Mouse (Mus musculus) embryonic facial prominence, embryonic 15.5 days (tissue): Measurements from ENCODE around the gene Slc26a9. TPM values are rescaled to one million over a fixed set of nuclear protein-coding genes. Genes with fewer than 3 reads are reported as not detected.

ENCODE experiments used
- ATAC-seq: fragments of 200-750 bp; cut with Nextera tagmentation; 2 replicates; pipeline ENCODE4 v1.8.0; 2017; ENCODE audit warnings: low read depth, moderate TSS enrichment; ENCODE audit not compliant: insufficient number of reproducible peaks, low FRiP score, low TSS enrichment
- H3K27ac ChIP-seq: fragments of 300-500 bp; sonication (generic); replicated peaks from 2 replicates; pipeline ENCODE4 v1.5.1; 2015; ENCODE audit warnings: mild to moderate bottlenecking, inconsistent platforms
- H3K27me3 ChIP-seq: fragments of 300-500 bp; sonication (generic); 2 replicates; pipeline ENCODE4 v1.6.1; 2015; ENCODE audit warnings: inconsistent platforms
- H3K36me3 ChIP-seq: fragments of 300-500 bp; sonication (generic); 2 replicates; pipeline ENCODE4 v1.6.1; 2015; ENCODE audit warnings: mild to moderate bottlenecking, inconsistent platforms
- H3K4me1 ChIP-seq: fragments of 300-500 bp; sonication (generic); 2 replicates; pipeline ENCODE4 v1.6.1; 2015; ENCODE audit warnings: inconsistent platforms
- H3K4me2 ChIP-seq: fragments of 300-500 bp; sonication (generic); replicated peaks from 2 replicates; pipeline ENCODE4 v1.6.1; 2015; ENCODE audit warnings: mild to moderate bottlenecking, inconsistent platforms
- H3K4me3 ChIP-seq: fragments of 300-500 bp; sonication (generic); replicated peaks from 2 replicates; pipeline ENCODE4 v1.5.1; 2015; ENCODE audit warnings: mild to moderate bottlenecking, inconsistent platforms
- H3K9ac ChIP-seq: fragments of 300-500 bp; sonication (generic); 2 replicates; pipeline ENCODE4 v1.6.1; 2015; ENCODE audit warnings: inconsistent platforms
- H3K9me3 ChIP-seq: fragments of 300-500 bp; sonication (generic); replicated peaks from 2 replicates; pipeline ENCODE4 v1.6.1; 2016; ENCODE audit warnings: inconsistent platforms
- WGBS: fragments of 180-500 bp; shearing (Covaris S2); methylation state at CpG from one replicate; pipeline ENCODE4 v1.1.7; 2015; 5-methylcytosine and 5-hydroxymethylcytosine counted together
- polyA plus RNA-seq: library from polyadenylated mRNA; unstranded; fragments of >200 nt; fragmentation: Nextera tagmentation; extraction: Ambion mirVana; gene quantifications from 2 replicates; pipeline ENCODE4 v1.2.1, GENCODE M21; 2015

The Slc26a9 gene
- 0.28 and 0.72 TPM in 2 replicates for polyA plus RNA-seq

- 39% methylated on average over 10 of the region's 10 CpGs for WGBS
- H3K4me3 ChIP-seq: no peak within 1 kb of the TSS
Observed at GRCm38 (mm10) chr1:131743868-131744464, at the start of gene Slc26a9. Gene Slc26a9 (plus strand): TSS chr1:131744022.

DNA sequence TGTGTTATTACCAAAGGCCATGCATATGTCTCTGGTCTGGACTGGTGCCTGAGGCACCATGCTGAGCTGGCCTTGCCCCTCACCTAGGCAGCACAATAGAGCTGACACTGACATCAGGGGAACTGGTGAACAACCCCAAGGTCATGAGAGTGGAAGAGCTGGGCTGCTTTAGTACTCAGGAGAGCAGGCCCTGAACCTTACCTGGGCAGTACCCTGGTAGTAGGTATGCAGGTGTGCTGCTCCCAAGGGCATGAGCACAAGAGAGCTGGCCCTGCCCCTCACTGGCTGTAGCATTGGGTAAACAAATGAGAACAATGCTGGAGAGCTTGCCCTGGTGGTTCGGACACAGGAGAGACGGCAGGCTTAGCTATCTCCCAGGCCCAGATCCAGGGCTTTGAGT lies 48.5 kb upstream of the Slc26a9 start:
- no peak for ATAC-seq
- H3K9ac ChIP-seq: no peak overlapping the region
- H3K27ac ChIP-seq: no peak overlapping the region
- H3K36me3 ChIP-seq: no peaks in the 10 kb centered on the region
- H3K9me3 ChIP-seq: no peaks in the 10 kb centered on the region
- WGBS: 69% methylated on average over 2 of the region's 2 CpGs
- H3K27me3 ChIP-seq: no peaks in the 10 kb centered on the region
- H3K4me1 ChIP-seq: peaks cover 13% of the 10 kb centered on the region
- no peak overlapping the region for H3K4me2 ChIP-seq
- H3K4me3 ChIP-seq: no peak overlapping the region

More at GRCm38 (mm10) chr1:131743868-131744464, at the start of gene Slc26a9:
- Histone ChIP-seq H3K4me1 (0 out of 2 replicates have a peak, but pooled peaks cover 10% of the 10 kb centered on the region), H3K36me3 (no peaks in the 10 kb centered on the region), H3K27me3 (no peaks in the 10 kb centered on the region), H3K9me3 (no peaks in the 10 kb centered on the region), H3K9ac (no peak within 1 kb of the TSS), H3K27ac (no peak within 1 kb of the TSS), H3K4me2 (no peak within 1 kb of the TSS)
- ATAC-seq: no peak

- WGBS: 28% methylated on average over 4 of the region's 4 CpGs
Observed at GRCm38 (mm10) chr1:131696325-131696724, 47.5 kb upstream of the Slc26a9 start.

DNA sequence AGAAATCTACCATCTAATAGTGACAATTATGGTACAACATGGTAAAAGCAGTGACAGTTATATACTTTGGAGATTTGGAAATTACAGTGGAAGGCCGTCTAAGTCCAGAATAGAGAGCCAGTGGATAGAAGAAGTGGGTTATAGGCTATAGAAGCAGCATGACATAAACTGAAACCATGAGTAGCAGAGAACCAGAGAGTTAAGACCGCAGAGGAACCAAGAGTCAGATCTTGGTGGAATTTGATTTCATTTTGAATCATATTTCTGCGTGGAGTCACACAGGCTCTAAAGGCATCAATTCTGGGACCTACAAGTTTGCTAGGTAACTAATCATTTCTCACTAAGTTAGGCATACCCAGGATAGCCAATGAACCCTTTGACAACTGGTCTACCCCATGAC lies 45.1 kb upstream of the Slc26a9 start:
- 86% methylated on average over 3 of the region's 3 CpGs for WGBS
- no peak overlapping the region for H3K4me2 ChIP-seq
- H3K27ac ChIP-seq: no peak overlapping the region
- H3K9ac ChIP-seq: no peak overlapping the region
- no peaks in the 10 kb centered on the region for H3K4me1 ChIP-seq
- H3K4me3 ChIP-seq: no peak overlapping the region
- H3K9me3 ChIP-seq: no peaks in the 10 kb centered on the region
- no peaks in the 10 kb centered on the region for H3K36me3 ChIP-seq
- ATAC-seq: no peak
- H3K27me3 ChIP-seq: no peaks in the 10 kb centered on the region

More at GRCm38 (mm10) chr1:131696325-131696724, 47.5 kb upstream of the Slc26a9 start:
- no peak overlapping the region for H3K4me2 ChIP-seq
- H3K27ac ChIP-seq: no peak overlapping the region
- peaks cover 3% of the 10 kb centered on the region for H3K4me1 ChIP-seq
- H3K4me3 ChIP-seq: no peak overlapping the region
- H3K27me3 ChIP-seq: no peaks in the 10 kb centered on the region
- no peaks in the 10 kb centered on the region for H3K36me3 ChIP-seq
- no peak for ATAC-seq
- H3K9me3 ChIP-seq: no peaks in the 10 kb centered on the region
- H3K9ac ChIP-seq: no peak overlapping the region

GRCm38 (mm10) chr1:131699642-131700041 lies 44.2 kb upstream of the Slc26a9 start:
- WGBS: 69% methylated on average over 4 of the region's 4 CpGs
- no peaks in the 10 kb centered on the region for H3K36me3 ChIP-seq
- ATAC-seq: no peak
- H3K27ac ChIP-seq: no peak overlapping the region
- H3K4me1 ChIP-seq: no peaks in the 10 kb centered on the region
- H3K4me2 ChIP-seq: no peak overlapping the region
- no peaks in the 10 kb centered on the region for H3K27me3 ChIP-seq
- no peak overlapping the region for H3K9ac ChIP-seq
- H3K4me3 ChIP-seq: no peak overlapping the region
- no peaks in the 10 kb centered on the region for H3K9me3 ChIP-seq

DNA sequence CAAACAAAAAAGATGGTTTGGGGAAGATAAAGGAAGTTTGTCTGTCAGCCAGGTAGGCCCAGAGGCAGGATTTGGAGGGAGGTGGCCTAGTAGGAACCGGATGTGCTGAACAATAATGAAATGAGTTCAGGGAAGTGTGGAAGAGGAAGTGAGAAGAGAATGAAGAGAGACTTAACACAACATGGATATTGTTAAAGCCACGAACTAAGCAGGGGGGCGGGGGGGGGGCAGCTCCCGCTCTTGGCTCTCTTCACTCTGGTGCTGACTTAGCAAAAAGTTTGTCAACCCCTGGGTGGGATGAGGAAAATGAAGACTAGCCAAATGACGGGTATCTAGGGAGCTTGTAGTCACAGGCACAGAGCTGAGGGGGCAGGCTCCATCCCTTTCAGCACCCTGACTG lies 43.4 kb upstream of the Slc26a9 start:
- H3K9ac ChIP-seq: no peak overlapping the region
- H3K4me1 ChIP-seq: no peaks in the 10 kb centered on the region
- no peak overlapping the region for H3K4me3 ChIP-seq
- ATAC-seq: no peak
- 68% methylated on average over 5 of the region's 5 CpGs for WGBS
- H3K4me2 ChIP-seq: no peak overlapping the region
- no peaks in the 10 kb centered on the region for H3K27me3 ChIP-seq
- no peak overlapping the region for H3K27ac ChIP-seq
- H3K9me3 ChIP-seq: no peaks in the 10 kb centered on the region
- H3K36me3 ChIP-seq: no peaks in the 10 kb centered on the region

- WGBS: 80% methylated on average over 5 of the region's 5 CpGs
- no peak for ATAC-seq
- Histone ChIP-seq H3K4me1 (no peaks in the 10 kb centered on the region), H3K27ac (no peak overlapping the region), H3K36me3 (no peaks in the 10 kb centered on the region), H3K4me3 (no peak overlapping the region), H3K4me2 (no peak overlapping the region), H3K9me3 (no peaks in the 10 kb centered on the region), H3K9ac (no peak overlapping the region), H3K27me3 (no peaks in the 10 kb centered on the region)
Observed at GRCm38 (mm10) chr1:131701391-131701790, 42.4 kb upstream of the Slc26a9 start.

- Histone ChIP-seq H3K4me1 (no peaks in the 10 kb centered on the region), H3K9ac (no peak overlapping the region), H3K36me3 (no peaks in the 10 kb centered on the region), H3K4me2 (no peak overlapping the region), H3K9me3 (no peaks in the 10 kb centered on the region), H3K27ac (no peak overlapping the region), H3K27me3 (no peaks in the 10 kb centered on the region), H3K4me3 (no peak overlapping the region)
- whole genome bisulfite sequencing: 74% methylated on average over 8 of the region's 8 CpGs
- ATAC-seq: no peak
Observed at GRCm38 (mm10) chr1:131702094-131702766, 41.6 kb upstream of the Slc26a9 start.

DNA sequence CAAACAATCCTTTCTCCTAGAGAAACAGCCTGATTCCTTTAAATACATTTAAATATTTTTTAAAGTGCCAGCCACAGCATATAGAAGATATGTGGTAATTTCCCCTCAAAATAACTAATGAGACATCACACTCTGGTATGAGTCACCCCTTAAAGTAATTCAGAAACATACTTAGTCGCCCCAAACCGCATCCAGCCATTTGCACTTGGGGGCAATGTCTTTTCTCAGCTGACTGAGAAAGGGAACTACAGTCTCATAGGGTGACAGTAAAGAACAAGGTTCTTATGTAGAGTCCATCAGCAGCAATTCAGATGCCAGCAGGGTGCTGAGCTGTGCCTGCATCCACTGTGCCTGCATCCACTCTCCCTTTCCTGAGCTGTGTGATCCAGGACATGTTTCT lies 40.3 kb upstream of the Slc26a9 start:
- H3K9me3 ChIP-seq: no peaks in the 10 kb centered on the region
- H3K36me3 ChIP-seq: no peaks in the 10 kb centered on the region
- ATAC-seq: no peak
- WGBS: 81% methylated on average over 2 of the region's 2 CpGs
- H3K4me3 ChIP-seq: no peak overlapping the region
- no peak overlapping the region for H3K4me2 ChIP-seq
- H3K9ac ChIP-seq: no peak overlapping the region
- H3K4me1 ChIP-seq: no peaks in the 10 kb centered on the region
- no peak overlapping the region for H3K27ac ChIP-seq
- no peaks in the 10 kb centered on the region for H3K27me3 ChIP-seq

GRCm38 (mm10) chr1:131708338-131708737 lies 35.5 kb upstream of the Slc26a9 start:
- no peak overlapping the region for H3K4me3 ChIP-seq
- H3K9ac ChIP-seq: no peak overlapping the region
- ATAC-seq: no peak
- no peaks in the 10 kb centered on the region for H3K4me1 ChIP-seq
- H3K36me3 ChIP-seq: no peaks in the 10 kb centered on the region
- WGBS: 25% methylated on average over 4 of the region's 4 CpGs
- H3K9me3 ChIP-seq: no peaks in the 10 kb centered on the region
- H3K27ac ChIP-seq: no peak overlapping the region
- no peaks in the 10 kb centered on the region for H3K27me3 ChIP-seq
- H3K4me2 ChIP-seq: no peak overlapping the region

- no peaks in the 10 kb centered on the region for H3K9me3 ChIP-seq
- H3K36me3 ChIP-seq: no peaks in the 10 kb centered on the region
- H3K9ac ChIP-seq: no peak overlapping the region
- no peak overlapping the region for H3K4me2 ChIP-seq
- H3K4me3 ChIP-seq: no peak overlapping the region
- H3K27me3 ChIP-seq: no peaks in the 10 kb centered on the region
- 60% methylated on average over 10 of the region's 10 CpGs for WGBS
- ATAC-seq: no peak
- H3K27ac ChIP-seq: no peak overlapping the region
- no peaks in the 10 kb centered on the region for H3K4me1 ChIP-seq
Observed at GRCm38 (mm10) chr1:131711518-131711917, 32.3 kb upstream of the Slc26a9 start.

- H3K27ac ChIP-seq: no peak overlapping the region
- H3K4me3 ChIP-seq: no peak overlapping the region
- WGBS: 18% methylated on average over 2 of the region's 2 CpGs
- no peaks in the 10 kb centered on the region for H3K9me3 ChIP-seq
- H3K4me2 ChIP-seq: no peak overlapping the region
- no peaks in the 10 kb centered on the region for H3K27me3 ChIP-seq
- no peaks in the 10 kb centered on the region for H3K36me3 ChIP-seq
- ATAC-seq: no peak
- H3K9ac ChIP-seq: no peak overlapping the region
- H3K4me1 ChIP-seq: no peaks in the 10 kb centered on the region
Observed at GRCm38 (mm10) chr1:131712386-131712785, 31.4 kb upstream of the Slc26a9 start.
